Mouse (Mus musculus) spleen, postnatal 0 days (tissue): ENCODE results near the gene Erg. TPM values are rescaled to one million over a fixed set of nuclear protein-coding genes. Genes with fewer than 3 reads are reported as not detected.

Experiments used
- polyA plus RNA-seq: library from polyadenylated mRNA; unstranded; fragments of >200 nt; fragmentation: Nextera tagmentation; extraction: Ambion mirVana; gene quantifications from 2 replicates; pipeline ENCODE4 v1.2.1, GENCODE M21; 2015

The Erg gene
- polyA plus RNA-seq = 3.9 and 5.9 TPM in 2 replicates

GRCm38 (mm10) chr16:95586311-95586602 lies at the start of gene Erg:
Erg (minus strand) TSS chr16:95586593.

Other genes starting within 250 kb of the Erg start
- gene Ets2, start 115.5 kb upstream of the Erg start, polyA plus RNA-seq = 14.5 and 20.9 TPM in 2 replicates